Mouse (Mus musculus): ENCODE results near the gene Gap43.

GRCm38 (mm10) chr16:42255693-42256092 is 84.8 kb downstream of the Gap43 start:
- TF ChIP-seq POLR2A (IDR thresholded peaks at IDR 0.05; ENCODE audit: low read depth, low read length) (no peak), CTCF (conservative IDR thresholded peaks at IDR 0.05 in 1 of 2, IDR thresholded peaks at IDR 0.05 in 1 of 2; ENCODE audit: low read depth in 2 of 2, low read length in 2 of 2) (no peak), MAFK (IDR thresholded peaks at IDR 0.05; ENCODE audit: insufficient replicate concordance, low read length) (no peak), HCFC1 (IDR thresholded peaks at IDR 0.05; ENCODE audit: low read depth, low read length) (no peak), JUND (conservative IDR thresholded peaks at IDR 0.05; ENCODE audit: low read depth, low read length) (no peak), RCOR1 (conservative IDR thresholded peaks at IDR 0.05; ENCODE audit: low read depth, low read length) (no peak), BHLHE40 (IDR thresholded peaks at IDR 0.05; ENCODE audit: low read depth, low read length) (no peak)
